Mouse (Mus musculus): ENCODE data around the gene Mapk1. TPM values are rescaled to one million over a fixed set of nuclear protein-coding genes. Genes with fewer than 3 reads are reported as not detected.

Gene Mapk1
- polyA plus RNA-seq (2015; fragmentation: Nextera tagmentation; extraction: Ambion mirVana), result 129 and 131 TPM in 2 replicates

DNA sequence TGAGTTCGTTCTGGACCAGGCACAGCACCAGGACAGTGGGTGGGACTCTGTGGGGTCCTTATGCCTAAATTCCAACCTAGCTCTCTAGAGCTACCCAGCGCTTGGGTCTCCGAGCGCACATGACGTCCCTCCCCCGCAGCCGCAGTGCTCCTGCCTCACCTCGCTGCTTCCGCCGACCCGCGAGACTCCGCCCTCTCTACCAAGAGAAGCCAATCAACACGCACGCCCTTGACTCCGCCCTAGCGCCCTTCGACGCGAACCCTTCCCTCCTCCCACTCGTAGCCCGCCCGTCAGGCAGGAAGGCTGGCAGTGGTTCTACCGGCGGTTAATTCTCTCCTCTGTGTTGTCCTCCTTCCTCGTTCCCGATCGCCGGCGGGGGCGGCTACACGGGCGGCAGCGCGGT lies at the start of gene Mapk1:
TSS of gene Mapk1 (plus strand) at position 252 of the 403 bp plus-strand sequence.
- no peaks in the 10 kb centered on the region; the same call in 1 of the 2 replicates for H3K9me3 ChIP-seq (replicated peaks; ENCODE audit: control insufficient read depth, low read length)
- H3K27ac ChIP-seq (ENCODE audit: low read length), result peak within 1 kb of the TSS; percentile 95
- H3K4me2 ChIP-seq (ENCODE audit: low read depth, low read length), result peak within 1 kb of the TSS; percentile 78
- H3K9ac ChIP-seq (ENCODE audit: low read length), result peak within 1 kb of the TSS; percentile 96
- H3K4me3 ChIP-seq (ENCODE audit: low read length), result peak within 1 kb of the TSS; percentile 87
- 0 out of 2 replicates have a peak, but pooled peaks cover under 1% of the 10 kb centered on the region for H3K36me3 ChIP-seq (ENCODE audit: control insufficient read depth, insufficient read depth)
- WGBS, result under 1% methylated on average over 35 of the region's 35 CpGs
- no peaks in the 10 kb centered on the region for H3K27me3 ChIP-seq (ENCODE audit: control insufficient read depth, insufficient read depth, low read length)
- ATAC-seq (replicated peaks; ENCODE audit: extremely low read depth, insufficient read depth, low FRiP score), result peak; percentile 98
- H3K4me1 ChIP-seq (ENCODE audit: control insufficient read depth, insufficient read depth, low read length), result peaks cover 16% of the 10 kb centered on the region

GRCm38 (mm10) chr16:16939543-16939942 lies 43.6 kb upstream of the Mapk1 start:
- no peaks in the 10 kb centered on the region for H3K4me1 ChIP-seq (ENCODE audit: control insufficient read depth, insufficient read depth, low read length)
- WGBS, result 90% methylated on average over 9 of the region's 9 CpGs
- H3K36me3 ChIP-seq (ENCODE audit: control insufficient read depth, insufficient read depth), result no peaks in the 10 kb centered on the region
- H3K4me2 ChIP-seq (ENCODE audit: low read depth, low read length), result no peak overlapping the region
- no peak overlapping the region for H3K4me3 ChIP-seq (ENCODE audit: low read length)
- no peak for ATAC-seq (replicated peaks; ENCODE audit: extremely low read depth, insufficient read depth, low FRiP score)
- H3K9ac ChIP-seq (ENCODE audit: low read length), result no peak overlapping the region
- H3K9me3 ChIP-seq (replicated peaks; ENCODE audit: control insufficient read depth, low read length), result peaks cover 5% of the 10 kb centered on the region; the same call in 1 of the 2 replicates
- H3K27me3 ChIP-seq (ENCODE audit: control insufficient read depth, insufficient read depth, low read length), result no peaks in the 10 kb centered on the region
- H3K27ac ChIP-seq (ENCODE audit: low read length), result no peak overlapping the region

DNA sequence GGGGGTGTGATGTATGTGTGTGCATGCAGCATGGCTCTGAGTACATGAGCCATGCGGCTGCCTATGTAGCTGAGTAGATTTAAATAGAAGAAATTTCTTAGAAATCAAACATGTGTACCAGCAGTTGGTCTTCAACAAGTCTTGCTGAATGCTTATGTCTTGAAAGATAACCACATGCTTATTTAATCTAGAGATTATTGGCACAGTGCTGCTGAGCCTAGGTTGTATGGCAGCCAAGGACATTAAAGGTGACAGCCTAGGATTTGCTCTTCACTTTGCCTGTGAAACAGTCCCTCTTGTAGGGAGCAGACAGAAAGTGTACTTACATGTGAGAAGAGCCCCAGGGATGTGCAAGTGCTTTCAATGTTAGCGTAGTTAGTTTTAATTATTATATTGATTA lies 42.1 kb upstream of the Mapk1 start:
- no peak overlapping the region for H3K9ac ChIP-seq (ENCODE audit: low read length)
- no peak for ATAC-seq (replicated peaks; ENCODE audit: extremely low read depth, insufficient read depth, low FRiP score)
- 89% methylated on average over 2 of the region's 2 CpGs for WGBS
- no peaks in the 10 kb centered on the region for H3K36me3 ChIP-seq (ENCODE audit: control insufficient read depth, insufficient read depth)
- H3K27ac ChIP-seq (ENCODE audit: low read length), result no peak overlapping the region
- H3K9me3 ChIP-seq (replicated peaks; ENCODE audit: control insufficient read depth, low read length), result peaks cover 5% of the 10 kb centered on the region; the same call in 1 of the 2 replicates
- H3K4me1 ChIP-seq (ENCODE audit: control insufficient read depth, insufficient read depth, low read length), result no peaks in the 10 kb centered on the region
- H3K27me3 ChIP-seq (ENCODE audit: control insufficient read depth, insufficient read depth, low read length), result no peaks in the 10 kb centered on the region
- no peak overlapping the region for H3K4me3 ChIP-seq (ENCODE audit: low read length)
- H3K4me2 ChIP-seq (ENCODE audit: low read depth, low read length), result no peak overlapping the region

DNA sequence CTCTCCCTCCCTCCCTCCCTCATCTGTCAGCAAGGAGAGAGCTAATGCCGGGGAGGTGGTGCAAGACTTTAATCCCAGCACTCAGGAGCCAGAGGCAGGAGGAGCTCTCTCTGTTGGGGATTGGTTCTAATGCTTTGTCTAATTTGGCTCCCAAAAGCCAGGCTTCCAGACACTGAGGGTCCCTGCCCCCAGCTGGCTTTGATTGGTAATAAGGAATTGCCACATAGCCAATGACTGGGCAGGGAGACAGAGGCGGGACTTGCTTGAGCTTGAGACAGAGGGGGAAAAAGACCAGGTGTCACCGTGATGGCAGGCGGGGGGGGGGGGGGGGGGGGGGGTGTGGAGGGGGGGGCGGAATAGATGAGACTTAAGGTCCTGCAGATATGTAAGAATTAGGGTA lies 24.6 kb upstream of the Mapk1 start:
- Histone ChIP-seq H3K9ac (ENCODE audit: low read length) (no peak overlapping the region), H3K27ac (ENCODE audit: low read length) (no peak overlapping the region), H3K9me3 (replicated peaks; ENCODE audit: control insufficient read depth, low read length) (no peaks in the 10 kb centered on the region), H3K27me3 (ENCODE audit: control insufficient read depth, insufficient read depth, low read length) (no peaks in the 10 kb centered on the region), H3K4me2 (ENCODE audit: low read depth, low read length) (no peak overlapping the region), H3K36me3 (ENCODE audit: control insufficient read depth, insufficient read depth) (no peaks in the 10 kb centered on the region), H3K4me1 (ENCODE audit: control insufficient read depth, insufficient read depth, low read length) (no peaks in the 10 kb centered on the region), H3K4me3 (ENCODE audit: low read length) (no peak overlapping the region)
- ATAC-seq (replicated peaks; ENCODE audit: extremely low read depth, insufficient read depth, low FRiP score), result no peak
- WGBS, result 37% methylated on average over 3 of the region's 5 CpGs

- 73% methylated on average over 6 of the region's 6 CpGs for WGBS
- no peaks in the 10 kb centered on the region for H3K9me3 ChIP-seq (replicated peaks; ENCODE audit: control insufficient read depth, low read length)
- H3K36me3 ChIP-seq (ENCODE audit: control insufficient read depth, insufficient read depth), result no peaks in the 10 kb centered on the region
- no peak overlapping the region for H3K9ac ChIP-seq (ENCODE audit: low read length)
- no peak for ATAC-seq (replicated peaks; ENCODE audit: extremely low read depth, insufficient read depth, low FRiP score)
- no peak overlapping the region for H3K4me2 ChIP-seq (ENCODE audit: low read depth, low read length)
- no peak overlapping the region for H3K4me3 ChIP-seq (ENCODE audit: low read length)
- no peaks in the 10 kb centered on the region for H3K4me1 ChIP-seq (ENCODE audit: control insufficient read depth, insufficient read depth, low read length)
- H3K27ac ChIP-seq (ENCODE audit: low read length), result no peak overlapping the region
- no peaks in the 10 kb centered on the region for H3K27me3 ChIP-seq (ENCODE audit: control insufficient read depth, insufficient read depth, low read length)
These were observed 23.3 kb upstream of the Mapk1 start for GRCm38 (mm10) chr16:16959907-16960306.

GRCm38 (mm10) chr16:16965149-16965548 lies 18.0 kb upstream of the Mapk1 start:
- Histone ChIP-seq H3K9me3 (replicated peaks; ENCODE audit: control insufficient read depth, low read length) (no peaks in the 10 kb centered on the region), H3K9ac (ENCODE audit: low read length) (no peak overlapping the region), H3K27ac (ENCODE audit: low read length) (no peak overlapping the region), H3K4me3 (ENCODE audit: low read length) (no peak overlapping the region), H3K4me1 (ENCODE audit: control insufficient read depth, insufficient read depth, low read length) (no peaks in the 10 kb centered on the region), H3K27me3 (ENCODE audit: control insufficient read depth, insufficient read depth, low read length) (no peaks in the 10 kb centered on the region), H3K4me2 (ENCODE audit: low read depth, low read length) (no peak overlapping the region), H3K36me3 (ENCODE audit: control insufficient read depth, insufficient read depth) (no peaks in the 10 kb centered on the region)
- ATAC-seq (replicated peaks; ENCODE audit: extremely low read depth, insufficient read depth, low FRiP score), result no peak
- 57% methylated on average over 1 of the region's 1 CpGs for WGBS

DNA sequence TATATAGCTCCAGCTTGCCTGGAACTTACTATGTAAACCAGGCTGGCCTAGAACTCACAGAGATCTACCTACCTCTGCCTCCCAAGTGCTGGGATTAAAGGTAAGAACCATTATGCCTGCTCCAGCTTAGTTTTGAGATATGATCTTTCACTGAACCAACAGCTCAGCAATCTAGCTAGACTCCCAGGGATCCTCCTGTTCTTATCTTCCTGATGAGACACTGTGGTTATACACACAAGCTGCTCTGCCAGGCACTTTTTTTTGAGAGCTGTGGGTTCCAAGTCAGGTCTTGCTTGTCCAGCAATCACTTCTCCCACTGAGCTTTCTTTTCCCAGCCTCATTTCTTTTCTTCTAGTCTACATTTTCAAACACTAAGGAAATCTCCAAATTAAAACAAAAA lies 16.9 kb upstream of the Mapk1 start:
- no peak for ATAC-seq (replicated peaks; ENCODE audit: extremely low read depth, insufficient read depth, low FRiP score)

DNA sequence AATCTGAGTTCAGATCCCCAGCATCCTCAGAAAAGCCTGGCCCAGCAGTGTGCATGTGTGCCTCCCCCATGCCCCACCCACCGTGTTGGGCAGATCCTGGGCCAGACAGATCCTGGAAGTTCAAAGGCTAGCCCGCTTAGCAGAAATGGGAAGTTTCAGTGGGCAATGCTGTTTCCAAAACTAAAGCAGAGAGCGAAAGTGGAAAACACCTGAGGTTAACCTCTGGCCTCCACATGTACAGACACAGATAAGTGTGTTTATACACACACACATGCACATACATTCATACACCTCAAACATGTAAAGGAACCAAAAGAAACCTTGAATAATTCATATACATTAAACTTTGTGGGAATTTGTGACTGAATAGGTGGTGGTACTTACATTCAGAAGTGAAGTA lies 5.1 kb upstream of the Mapk1 start:
- H3K9me3 ChIP-seq (replicated peaks; ENCODE audit: control insufficient read depth, low read length), result peaks cover 2% of the 10 kb centered on the region; the same call in 1 of the 2 replicates
- no peaks in the 10 kb centered on the region for H3K4me1 ChIP-seq (ENCODE audit: control insufficient read depth, insufficient read depth, low read length)
- H3K9ac ChIP-seq (ENCODE audit: low read length), result no peak overlapping the region
- ATAC-seq (replicated peaks; ENCODE audit: extremely low read depth, insufficient read depth, low FRiP score), result no peak
- no peak overlapping the region for H3K4me2 ChIP-seq (ENCODE audit: low read depth, low read length)
- no peaks in the 10 kb centered on the region for H3K36me3 ChIP-seq (ENCODE audit: control insufficient read depth, insufficient read depth)
- WGBS, result 68% methylated on average over 3 of the region's 3 CpGs
- no peak overlapping the region for H3K27ac ChIP-seq (ENCODE audit: low read length)
- no peak overlapping the region for H3K4me3 ChIP-seq (ENCODE audit: low read length)
- no peaks in the 10 kb centered on the region for H3K27me3 ChIP-seq (ENCODE audit: control insufficient read depth, insufficient read depth, low read length)

More for the DNA sequence above, 16.9 kb upstream of the Mapk1 start:
- Histone ChIP-seq H3K4me1 (ENCODE audit: control insufficient read depth, insufficient read depth, low read length) (no peaks in the 10 kb centered on the region), H3K9me3 (replicated peaks; ENCODE audit: control insufficient read depth, low read length) (no peaks in the 10 kb centered on the region), H3K36me3 (ENCODE audit: control insufficient read depth, insufficient read depth) (no peaks in the 10 kb centered on the region), H3K27me3 (ENCODE audit: control insufficient read depth, insufficient read depth, low read length) (no peaks in the 10 kb centered on the region), H3K9ac (ENCODE audit: low read length) (no peak overlapping the region), H3K4me3 (ENCODE audit: low read length) (no peak overlapping the region), H3K4me2 (ENCODE audit: low read depth, low read length) (no peak overlapping the region), H3K27ac (ENCODE audit: low read length) (no peak overlapping the region)

DNA sequence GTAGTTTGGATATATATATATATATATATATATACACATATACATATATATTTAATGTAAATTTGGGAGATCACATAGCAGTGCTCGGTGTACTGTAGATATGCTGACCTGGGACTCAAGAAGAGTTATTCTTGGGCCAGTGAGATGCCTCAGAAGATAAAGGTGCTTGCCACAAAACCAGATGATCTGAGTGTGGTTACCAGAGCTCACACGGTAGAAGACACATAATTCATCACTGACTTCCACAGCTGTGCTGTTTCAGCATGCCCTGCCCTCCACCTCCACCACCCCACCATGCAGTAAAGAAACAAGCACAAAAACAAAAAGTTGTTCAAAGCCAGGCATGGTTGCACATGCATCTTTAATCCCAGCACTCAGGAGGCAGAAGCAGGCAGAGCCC lies 4.4 kb upstream of the Mapk1 start:
- 62% methylated on average over 2 of the region's 2 CpGs for whole genome bisulfite sequencing
- Histone ChIP-seq H3K9ac (ENCODE audit: low read length) (no peak overlapping the region), H3K4me2 (ENCODE audit: low read depth, low read length) (no peak overlapping the region), H3K27me3 (ENCODE audit: control insufficient read depth, insufficient read depth, low read length) (no peaks in the 10 kb centered on the region), H3K4me3 (ENCODE audit: low read length) (no peak overlapping the region), H3K4me1 (ENCODE audit: control insufficient read depth, insufficient read depth, low read length) (no peaks in the 10 kb centered on the region), H3K27ac (ENCODE audit: low read length) (no peak overlapping the region), H3K9me3 (replicated peaks; ENCODE audit: control insufficient read depth, low read length) (peaks cover 2% of the 10 kb centered on the region; the same call in 1 of the 2 replicates), H3K36me3 (ENCODE audit: control insufficient read depth, insufficient read depth) (no peaks in the 10 kb centered on the region)
- no peak for ATAC-seq (replicated peaks; ENCODE audit: extremely low read depth, insufficient read depth, low FRiP score)
